Mouse (Mus musculus): ENCODE results near the gene Znrd1. TPM values are rescaled to one million over a fixed set of nuclear protein-coding genes. Genes with fewer than 3 reads are reported as not detected.

Znrd1 gene
- total RNA-seq, 2 experiments from 2014 or later, result 21.9 to 22.1 TPM

GRCm38 (mm10) chr17:36971172-36971850, 13.0 kb upstream of the Znrd1 start:
- no peak for DNase-seq (ENCODE audit: low spot score)

GRCm38 (mm10) chr17:36970316-36970890, 12.0 kb upstream of the Znrd1 start:
- DNase-seq (ENCODE audit: low spot score), result no peak

GRCm38 (mm10) chr17:36966875-36967274, 8.5 kb upstream of the Znrd1 start:
- no peak for DNase-seq (ENCODE audit: low spot score)

GRCm38 (mm10) chr17:36961125-36961524, 2.8 kb upstream of the Znrd1 start:
- DNase-seq (ENCODE audit: low spot score), result no peak

- no peak for DNase-seq (ENCODE audit: low spot score)
Measured at GRCm38 (mm10) chr17:36958884-36959283, 525 bp upstream of the Znrd1 start.

- no peak for DNase-seq (ENCODE audit: low spot score)
Measured at GRCm38 (mm10) chr17:36953062-36953461, 5.3 kb downstream of the Znrd1 start.

GRCm38 (mm10) chr17:36952631-36953030, 5.7 kb downstream of the Znrd1 start:
- no peak for DNase-seq (ENCODE audit: low spot score)

GRCm38 (mm10) chr17:36950981-36951947, 7.1 kb downstream of the Znrd1 start, which contains the start of gene Ppp1r11:
TSS of gene Ppp1r11 (minus strand) at chr17:36951741.
- DNase-seq (ENCODE audit: low spot score), result peak; percentile 97

GRCm38 (mm10) chr17:36949265-36949664, 9.1 kb downstream of the Znrd1 start:
- DNase-seq (ENCODE audit: low spot score), result no peak

GRCm38 (mm10) chr17:36948286-36948685, 10.1 kb downstream of the Znrd1 start:
- no peak for DNase-seq (ENCODE audit: low spot score)

GRCm38 (mm10) chr17:36947051-36947819, 11.1 kb downstream of the Znrd1 start:
- DNase-seq (ENCODE audit: low spot score), result peak; percentile 45

- no peak for DNase-seq (ENCODE audit: low spot score)
Measured at GRCm38 (mm10) chr17:36944121-36944775, 14.1 kb downstream of the Znrd1 start.

- no peak for DNase-seq (ENCODE audit: low spot score)
Measured at GRCm38 (mm10) chr17:36943691-36944090, 14.7 kb downstream of the Znrd1 start.

GRCm38 (mm10) chr17:36942791-36943471, 15.4 kb downstream of the Znrd1 start, which contains the start of gene Rnf39:
TSS of gene Rnf39 (plus strand) at chr17:36942918.
- no peak for DNase-seq (ENCODE audit: low spot score)

GRCm38 (mm10) chr17:36942391-36942790, 16.0 kb downstream of the Znrd1 start:
- peak; percentile 20 for DNase-seq (ENCODE audit: low spot score)

- DNase-seq (ENCODE audit: low spot score), result no peak
Measured at GRCm38 (mm10) chr17:36938056-36938455, 20.3 kb downstream of the Znrd1 start.

GRCm38 (mm10) chr17:36931806-36932205, 26.6 kb downstream of the Znrd1 start:
- no peak for DNase-seq (ENCODE audit: low spot score)

GRCm38 (mm10) chr17:36931130-36931529, 27.2 kb downstream of the Znrd1 start:
- DNase-seq (ENCODE audit: low spot score), result no peak

- no peak for DNase-seq (ENCODE audit: low spot score)
Measured at GRCm38 (mm10) chr17:36930233-36930632, 28.1 kb downstream of the Znrd1 start.
